Mouse (Mus musculus): ENCODE measurements around the gene Creb5.

GRCm38 (mm10) chr6:53575191-53575590 is 288.1 kb downstream of the Creb5 start:
- TF ChIP-seq GATA1 (IDR thresholded peaks at IDR 0.05; ENCODE audit: low read length) (no peak), TAL1 (IDR thresholded peaks at IDR 0.05; ENCODE audit: low read length) (no peak)

Measured in erythroblast, embryonic 14.5 days (primary cell).